Mouse (Mus musculus) testis, adult 2 months (tissue): ENCODE measurements around the gene Pde8a. TPM values are rescaled to one million over a fixed set of nuclear protein-coding genes. Genes with fewer than 3 reads are reported as not detected.

Source experiments
- H3K27ac ChIP-seq: fragments of 200-500 bp; 2 replicates; pipeline ENCODE4 v1.5.1; 2012; ENCODE audit warnings: low read depth, low read length; ENCODE audit not compliant: control insufficient read depth, insufficient read depth
- H3K27me3 ChIP-seq: fragments of 200-500 bp; 2 replicates; pipeline ENCODE4 v1.6.1; 2012; ENCODE audit warnings: mild to moderate bottlenecking, low read length, moderate library complexity; ENCODE audit not compliant: control insufficient read depth, insufficient read depth
- H3K36me3 ChIP-seq: fragments of 200-500 bp; 2 replicates; pipeline ENCODE4 v1.6.1; 2012; ENCODE audit warnings: mild to moderate bottlenecking, low read length; ENCODE audit not compliant: control insufficient read depth, insufficient read depth
- H3K4me1 ChIP-seq: fragments of 200-500 bp; 2 replicates; pipeline ENCODE4 v1.6.1; 2012; ENCODE audit warnings: low read length; ENCODE audit not compliant: control insufficient read depth, insufficient read depth
- H3K4me3 ChIP-seq: fragments of 200-500 bp; 2 replicates; pipeline ENCODE4 v1.5.1; 2012; ENCODE audit warnings: low read depth, mild to moderate bottlenecking, low read length, moderate library complexity, mixed read lengths; ENCODE audit not compliant: control insufficient read depth
- CTCF ChIP-seq: fragments of 200-500 bp; IDR thresholded peaks from 2 replicates; pipeline ENCODE4 v1.5.1; 2012; ENCODE audit warnings: low read depth, mild to moderate bottlenecking, inconsistent platforms, low read length, moderate library complexity; ENCODE audit not compliant: control insufficient read depth, insufficient read depth, insufficient replicate concordance
- POLR2A ChIP-seq: fragments of 200-500 bp; IDR thresholded peaks from 2 replicates; pipeline ENCODE4 v1.6.1; 2012; ENCODE audit warnings: low read depth, mild to moderate bottlenecking, inconsistent platforms, low read length, moderate library complexity; ENCODE audit not compliant: control insufficient read depth
- polyA plus RNA-seq: library from polyadenylated mRNA; depleted of rRNA; stranded (reverse); fragments of >200 nt; gene quantifications from 2 replicates; pipeline ENCODE4 v1.2.3, GENCODE M21; 2012

Pde8a gene
- polyA plus RNA-seq, 1 experiment, result 101 TPM

DNA sequence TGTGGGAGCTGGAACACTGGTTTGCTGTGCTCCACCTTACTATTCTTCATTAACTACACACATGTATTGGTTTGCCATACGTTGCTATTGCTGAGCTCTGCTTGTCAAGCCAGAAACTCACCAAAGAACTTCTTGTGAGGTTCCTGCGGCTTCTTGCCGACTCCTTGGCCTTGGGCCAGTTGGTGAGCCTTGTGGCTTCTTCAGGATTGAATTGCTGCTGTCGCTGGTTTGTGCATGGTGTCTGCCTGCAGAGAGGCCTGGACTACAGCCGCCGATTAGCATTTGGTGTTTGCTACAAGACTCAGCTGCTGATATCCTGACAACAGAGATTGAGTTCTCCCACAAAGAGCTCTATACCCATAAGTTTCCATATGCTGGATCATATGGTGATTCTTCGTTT, 10.9 kb downstream of the Pde8a start:
- H3K36me3 ChIP-seq, result no peaks in the 10 kb centered on the region
- H3K27me3 ChIP-seq, result no peaks in the 10 kb centered on the region
- TF ChIP-seq POLR2A (no peak), CTCF (no peak)
- no peak overlapping the region for H3K27ac ChIP-seq
- no peak overlapping the region for H3K4me3 ChIP-seq
- H3K4me1 ChIP-seq, result peaks cover 2% of the 10 kb centered on the region; the same call in 1 of the 2 replicates

DNA sequence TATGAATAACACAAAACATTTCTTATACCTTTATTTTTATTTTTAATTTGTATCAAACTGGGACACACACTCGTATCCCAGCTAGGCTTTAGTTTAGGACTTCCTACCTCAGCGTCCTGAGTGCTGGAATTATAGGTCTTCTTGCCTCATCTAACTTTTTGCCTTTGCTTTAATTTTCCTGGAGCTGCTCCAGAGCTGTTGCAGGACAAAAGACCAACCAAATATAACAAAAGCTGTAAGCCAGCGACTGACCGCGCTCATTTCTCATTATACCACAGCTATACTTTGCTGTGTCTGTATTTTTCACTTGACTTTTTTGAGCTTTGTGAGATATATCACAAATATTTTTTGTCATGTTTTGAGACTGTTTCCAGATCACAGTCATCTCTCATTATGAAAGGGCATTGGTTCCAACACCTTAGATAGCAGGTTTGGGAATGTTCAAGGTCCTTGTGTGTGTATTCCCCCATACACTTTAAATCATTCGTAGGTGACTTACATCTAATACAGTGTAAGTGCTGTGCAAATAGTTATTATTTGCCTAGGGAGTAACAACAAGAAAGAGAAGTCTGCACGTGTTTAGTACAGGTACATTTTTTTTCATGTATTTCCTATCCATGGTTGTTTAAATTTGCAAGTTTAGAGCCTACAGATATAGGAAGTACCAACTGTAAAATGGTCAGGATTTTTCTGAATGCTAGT, 16.8 kb downstream of the Pde8a start:
- TF ChIP-seq POLR2A, result no peak
- no peak for TF ChIP-seq CTCF
- no peak overlapping the region for H3K4me3 ChIP-seq
- no peaks in the 10 kb centered on the region for H3K36me3 ChIP-seq
- no peak overlapping the region for H3K27ac ChIP-seq
- H3K4me1 ChIP-seq, result 0 out of 2 replicates have a peak, but pooled peaks cover under 1% of the 10 kb centered on the region
- no peaks in the 10 kb centered on the region for H3K27me3 ChIP-seq

- no peaks in the 10 kb centered on the region for H3K36me3 ChIP-seq
- no peak for TF ChIP-seq CTCF
- no peak for TF ChIP-seq POLR2A
- no peaks in the 10 kb centered on the region for H3K27me3 ChIP-seq
- 0 out of 2 replicates have a peak, but pooled peaks cover 2% of the 10 kb centered on the region for H3K4me1 ChIP-seq
- no peak overlapping the region for H3K4me3 ChIP-seq
- no peak overlapping the region for H3K27ac ChIP-seq
These were observed 19.3 kb downstream of the Pde8a start for GRCm38 (mm10) chr7:81232674-81233073.

DNA sequence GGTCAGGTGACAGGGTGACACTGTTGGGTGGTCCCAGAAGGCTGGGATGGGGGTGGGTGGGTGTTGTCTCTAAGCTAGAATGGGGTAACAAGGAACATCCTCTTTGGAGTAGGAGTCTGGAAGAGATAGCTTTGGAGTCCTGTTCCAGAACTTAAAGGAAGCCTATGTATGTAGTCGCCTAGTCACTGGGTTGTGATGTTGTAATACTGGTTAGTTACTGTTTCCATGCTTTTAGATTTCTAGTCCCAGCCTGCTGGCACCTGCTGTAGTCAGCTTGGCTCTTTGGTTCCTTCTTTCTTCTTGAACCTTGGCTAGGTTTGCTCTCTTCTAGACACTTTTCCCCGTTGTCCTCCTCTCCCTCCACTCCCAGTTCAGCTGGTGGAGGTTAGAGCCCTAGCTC, 21.7 kb downstream of the Pde8a start:
- Histone ChIP-seq H3K36me3 (no peaks in the 10 kb centered on the region), H3K27me3 (no peaks in the 10 kb centered on the region), H3K4me1 (0 out of 2 replicates have a peak, but pooled peaks cover 2% of the 10 kb centered on the region), H3K4me3 (no peak overlapping the region), H3K27ac (no peak overlapping the region)
- TF ChIP-seq POLR2A (no peak), CTCF (no peak)

DNA sequence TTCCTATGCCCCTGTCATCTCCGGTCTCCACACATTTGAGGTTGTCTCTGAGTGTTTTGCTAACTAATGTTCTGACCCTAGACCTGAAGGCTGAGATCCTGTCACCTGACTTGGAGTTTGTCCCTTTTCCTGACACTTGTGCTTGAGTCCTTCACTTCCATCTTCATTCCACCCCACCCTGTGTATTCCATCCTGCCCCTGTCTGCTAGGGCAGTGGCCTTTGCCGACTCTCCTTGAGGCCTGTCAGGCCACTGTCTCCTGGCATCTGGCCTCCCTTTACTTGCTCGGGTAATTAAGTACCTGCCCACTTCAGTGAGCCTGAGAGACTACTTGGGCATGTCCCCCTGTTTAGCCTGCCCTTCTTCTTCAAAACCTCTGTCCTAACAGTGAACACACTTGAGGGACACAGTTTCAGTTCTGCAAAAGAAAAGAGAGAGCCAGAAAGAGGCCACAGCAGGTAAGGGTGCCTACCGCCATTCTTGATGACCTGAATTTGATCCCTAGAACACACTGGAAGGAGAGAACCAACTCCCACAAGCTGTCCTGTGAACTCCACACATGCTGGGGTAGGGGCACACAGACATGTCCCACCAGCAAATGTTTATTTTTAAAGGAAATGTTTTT, 22.3 kb downstream of the Pde8a start:
- Histone ChIP-seq H3K27ac (no peak overlapping the region), H3K4me3 (no peak overlapping the region), H3K36me3 (no peaks in the 10 kb centered on the region), H3K27me3 (no peaks in the 10 kb centered on the region), H3K4me1 (0 out of 2 replicates have a peak, but pooled peaks cover 2% of the 10 kb centered on the region)
- TF ChIP-seq CTCF (no peak), POLR2A (no peak)

GRCm38 (mm10) chr7:81243361-81243760, 30.0 kb downstream of the Pde8a start:
- Histone ChIP-seq H3K4me3 (no peak overlapping the region), H3K27me3 (no peaks in the 10 kb centered on the region), H3K27ac (no peak overlapping the region), H3K36me3 (no peaks in the 10 kb centered on the region; the same call in 1 of the 2 replicates), H3K4me1 (no peaks in the 10 kb centered on the region)
- TF ChIP-seq CTCF (no peak), POLR2A (no peak)

DNA sequence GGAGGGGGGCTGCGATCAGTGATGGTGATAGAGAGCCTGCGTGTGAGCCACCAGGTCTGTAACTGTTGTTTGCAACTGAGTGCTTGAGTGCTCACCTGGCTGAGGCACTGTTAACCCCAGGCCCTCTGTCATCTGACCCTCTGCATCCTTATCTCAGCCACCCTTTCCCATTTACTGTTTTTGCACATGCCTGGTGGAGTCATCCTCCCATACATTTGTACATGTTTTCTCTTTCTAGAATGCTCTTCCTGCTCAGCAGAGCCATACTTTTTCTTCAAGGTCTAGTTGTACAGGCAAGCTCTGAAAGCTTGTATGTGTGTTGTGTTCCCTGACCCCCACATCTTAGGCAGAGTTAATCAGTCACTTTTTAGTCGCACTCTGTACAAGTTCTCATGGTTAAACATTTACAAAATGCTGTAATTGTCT, 36.5 kb downstream of the Pde8a start:
- Histone ChIP-seq H3K36me3 (no peaks in the 10 kb centered on the region; the same call in 1 of the 2 replicates), H3K4me3 (no peak overlapping the region), H3K27ac (no peak overlapping the region), H3K27me3 (no peaks in the 10 kb centered on the region), H3K4me1 (no peaks in the 10 kb centered on the region)
- TF ChIP-seq CTCF (no peak), POLR2A (no peak)
